Mouse (Mus musculus): Measurements from ENCODE around the gene Tbc1d21.
A peak's percentile ranks its signal among the peaks of the same experiment; 100 is the strongest.

Gene Tbc1d21

DNA sequence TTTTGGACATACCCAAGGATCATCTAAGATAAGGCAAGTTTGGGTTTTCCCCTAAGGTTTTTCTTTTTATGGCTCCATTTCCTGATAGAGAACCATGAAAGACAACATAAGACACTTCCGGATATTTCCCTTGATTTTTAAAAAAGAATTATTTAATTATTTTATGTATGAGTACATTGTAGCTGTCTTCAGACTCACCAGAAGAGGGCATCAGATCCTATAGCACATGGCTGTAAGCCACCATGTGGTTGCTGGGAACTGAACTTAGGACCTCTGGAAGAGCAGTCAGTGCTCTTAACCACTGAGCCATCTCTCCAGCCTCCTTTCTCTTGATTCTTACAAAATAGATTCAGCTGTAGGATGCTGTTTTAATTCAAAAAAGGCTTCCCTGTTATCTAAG lies 28.5 kb downstream of the Tbc1d21 start:
- no peak for DNase-seq (ENCODE audit: low read depth, low spot score)

DNA sequence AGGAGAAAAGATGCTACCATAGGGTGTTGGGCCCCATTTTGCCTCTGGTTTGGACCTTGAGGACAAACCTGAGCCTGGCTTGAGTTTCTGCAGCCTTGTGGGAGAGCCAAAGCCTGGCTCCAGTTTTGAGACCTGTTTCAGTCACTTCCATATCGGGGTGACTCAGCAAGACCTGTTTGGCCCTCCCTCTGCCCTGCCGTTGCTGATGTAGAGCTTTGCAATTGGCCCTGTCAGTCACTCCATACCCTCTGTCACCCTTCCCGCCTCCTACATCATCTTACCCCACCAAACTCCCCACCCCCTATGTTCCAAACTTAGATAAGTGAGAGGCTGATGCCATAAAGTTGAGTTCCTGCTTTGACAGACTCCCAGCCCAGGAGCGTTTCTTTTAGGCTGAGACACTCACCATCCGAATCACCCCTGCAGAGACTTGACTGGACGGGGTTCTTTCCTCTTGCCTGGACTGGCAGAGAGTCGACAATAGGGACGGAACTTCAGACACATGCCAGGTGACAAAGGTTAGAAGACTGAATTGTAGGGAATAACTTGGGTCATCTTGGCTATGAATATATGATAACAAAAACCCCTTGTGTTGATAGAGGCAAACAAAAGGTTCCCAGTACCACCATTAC lies 33.5 kb downstream of the Tbc1d21 start:
- DNase-seq (ENCODE audit: low read depth, low spot score) = no peak

DNA sequence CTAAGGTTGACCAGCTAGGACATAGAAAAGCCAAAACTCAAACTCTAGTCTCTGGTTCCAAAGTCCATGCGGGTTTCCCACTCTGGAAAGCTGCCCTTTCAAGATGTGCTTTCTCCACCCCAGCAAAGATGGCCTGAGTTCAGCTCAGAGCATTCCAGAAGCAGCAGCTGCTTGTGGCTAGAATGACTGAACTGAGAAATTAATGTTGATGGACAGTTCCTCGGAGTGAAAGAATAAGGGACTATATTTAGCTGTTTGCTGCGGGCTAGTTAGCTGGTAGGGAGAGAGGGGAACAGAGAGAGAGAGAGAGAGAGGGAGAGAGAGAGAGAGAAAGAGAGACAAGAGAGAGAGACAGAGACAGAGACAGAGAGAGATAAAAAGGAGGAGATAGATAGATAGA lies 39.0 kb downstream of the Tbc1d21 start:
- no peak for DNase-seq (ENCODE audit: low read depth, low spot score)

GRCm38 (mm10) chr9:58330293-58330692 lies 40.0 kb downstream of the Tbc1d21 start:
- no peak for DNase-seq (ENCODE audit: low read depth, low spot score)

DNA sequence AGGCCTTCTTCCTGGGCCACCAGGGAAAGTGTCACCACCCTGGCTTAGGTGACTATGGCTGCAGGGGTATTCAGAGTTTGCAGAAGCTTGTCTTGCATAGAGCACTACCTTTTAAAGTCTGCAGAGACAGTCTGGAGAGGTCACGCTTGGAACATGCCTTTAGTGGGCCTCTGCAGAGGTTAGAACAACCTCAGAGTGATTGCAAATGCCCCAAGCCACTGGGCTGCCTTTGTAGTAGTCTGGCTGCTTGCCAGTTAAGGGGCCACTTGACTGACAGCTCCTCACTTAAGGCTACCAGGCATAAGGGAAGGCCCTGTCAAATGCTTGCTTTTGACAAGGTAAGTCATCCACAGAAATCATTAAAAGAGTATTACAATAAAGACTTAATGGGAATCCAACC lies 42.9 kb downstream of the Tbc1d21 start:
- DNase-seq (ENCODE audit: low read depth, low spot score) = no peak

DNA sequence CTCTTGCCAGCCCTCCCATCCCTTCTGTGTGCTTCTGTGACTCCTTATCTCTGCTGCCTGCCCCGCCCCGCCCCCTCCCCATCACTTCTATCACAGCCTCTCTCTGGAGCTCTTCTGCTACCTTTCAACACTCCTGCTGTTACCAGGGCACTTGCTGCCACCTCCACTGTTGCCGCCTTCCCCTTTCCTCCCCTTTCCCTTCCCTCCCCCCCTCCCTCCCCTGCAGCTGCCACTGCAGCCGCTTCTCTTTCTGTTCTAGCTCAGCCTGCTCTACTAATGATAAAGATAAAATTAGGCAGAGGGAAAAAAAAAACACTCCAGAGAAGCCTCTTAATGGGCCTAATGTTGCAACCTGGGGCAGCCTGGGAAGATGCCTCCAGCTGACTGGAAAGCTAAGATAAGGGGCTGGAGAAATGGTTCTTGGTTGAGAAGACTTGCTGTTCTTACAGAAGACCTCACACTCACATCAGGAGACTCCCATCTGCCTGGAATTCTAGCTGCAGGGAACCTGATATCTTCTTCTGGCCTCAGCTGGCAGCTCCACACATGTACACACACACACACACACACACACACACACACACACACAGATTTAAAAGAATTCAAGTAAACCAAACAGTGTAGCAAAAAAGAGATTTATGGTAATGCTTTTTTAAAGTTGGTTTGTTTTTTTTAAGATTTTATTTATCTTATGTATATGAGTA lies 43.6 kb downstream of the Tbc1d21 start:
- no peak for DNase-seq (ENCODE audit: low read depth, low spot score)

DNA sequence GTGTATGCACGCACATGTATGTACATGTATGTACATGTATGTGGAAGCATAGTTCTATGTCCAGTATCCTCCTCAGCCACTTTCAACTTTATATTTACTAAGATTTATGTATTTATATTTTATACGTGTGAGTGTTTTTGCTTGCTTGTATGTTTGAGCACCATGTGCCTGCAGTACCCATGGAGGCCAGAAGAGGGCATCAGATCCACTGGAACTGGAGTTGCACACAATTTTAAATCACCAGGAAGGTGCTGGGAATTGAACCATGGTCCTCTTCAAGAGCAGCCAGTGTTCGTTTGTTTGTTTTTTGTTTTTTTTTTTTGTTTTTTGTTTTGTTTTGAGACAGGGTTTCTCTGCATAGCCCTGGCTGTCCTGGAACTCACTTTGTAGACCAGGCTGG lies 48.6 kb downstream of the Tbc1d21 start:
- DNase-seq (ENCODE audit: low read depth, low spot score) = no peak

- DNase-seq (ENCODE audit: low read depth, low spot score) = no peak
Measured at GRCm38 (mm10) chr9:58318317-58318716, 51.9 kb downstream of the Tbc1d21 start.

- no peak for DNase-seq (ENCODE audit: low read depth, low spot score)
Measured at GRCm38 (mm10) chr9:58317381-58317780, 52.9 kb downstream of the Tbc1d21 start.

DNA sequence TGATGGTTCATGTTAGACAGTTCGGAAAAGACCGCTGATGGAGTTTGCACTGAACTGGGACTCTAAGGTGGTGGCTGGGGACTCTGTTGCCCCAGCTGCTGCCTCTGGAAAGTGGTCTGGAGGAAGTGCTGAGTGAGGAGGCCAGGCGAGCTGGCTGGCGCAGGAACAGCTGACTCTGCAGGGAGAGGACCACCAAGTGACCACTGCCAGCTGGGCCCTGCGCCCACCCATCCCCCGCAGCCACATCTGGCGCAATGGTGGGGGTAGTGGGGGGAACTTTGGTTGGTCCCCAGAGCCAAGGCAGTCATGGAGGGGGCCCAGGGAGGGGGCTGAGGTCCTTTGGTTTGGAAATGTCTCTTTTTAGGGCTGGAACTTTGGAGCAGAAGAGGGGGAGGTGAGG lies 53.5 kb downstream of the Tbc1d21 start:
- no peak for DNase-seq (ENCODE audit: low read depth, low spot score)

DNA sequence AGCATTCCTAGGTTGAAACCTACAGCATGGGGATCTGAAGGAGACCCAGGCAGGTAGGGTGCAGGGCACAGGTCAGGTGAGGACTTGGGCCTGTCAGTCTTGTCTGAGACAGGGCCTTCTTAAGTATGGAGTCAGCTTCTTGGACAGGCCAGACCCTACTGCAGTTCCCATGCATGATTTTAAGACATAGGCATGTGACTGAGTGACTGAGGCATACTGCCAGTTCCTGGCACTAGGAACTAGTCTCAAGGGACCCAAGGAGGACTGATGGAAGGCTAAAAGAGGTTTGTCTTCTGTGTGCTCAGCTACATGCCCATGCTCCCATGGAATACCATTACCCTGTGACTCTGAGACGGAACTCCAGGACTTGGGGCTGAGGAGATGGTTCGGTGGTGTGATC lies 54.4 kb downstream of the Tbc1d21 start:
- no peak for DNase-seq (ENCODE audit: low read depth, low spot score)

- DNase-seq (ENCODE audit: low read depth, low spot score) = no peak
Measured at GRCm38 (mm10) chr9:58314682-58315360, 55.4 kb downstream of the Tbc1d21 start.

DNA sequence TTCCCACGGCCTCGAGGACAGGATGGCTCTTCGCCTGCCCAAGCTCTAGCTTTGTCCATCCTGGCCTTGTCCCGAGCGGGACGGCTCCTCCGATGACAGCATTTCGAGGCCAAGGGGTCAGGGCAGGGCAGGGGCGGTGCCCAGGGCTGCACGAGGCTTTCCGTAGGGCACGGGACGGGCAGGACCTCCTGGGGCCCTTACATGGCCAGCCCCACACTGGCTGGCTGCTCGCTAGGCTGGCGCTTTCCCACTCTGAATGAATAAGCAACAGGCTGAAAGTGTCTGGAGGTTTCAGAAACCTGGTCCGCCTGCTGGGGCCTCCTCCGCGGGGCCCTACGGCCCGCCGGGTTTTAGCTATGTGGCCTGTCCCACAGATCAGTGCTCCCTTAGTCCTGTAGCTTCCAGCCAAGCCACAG lies 57.3 kb downstream of the Tbc1d21 start, which contains the start of gene Loxl1:
Gene Loxl1, minus strand, starts transcription at position 243 of the 416 bp plus-strand sequence.
- DNase-seq (ENCODE audit: low read depth, low spot score) = no peak

- DNase-seq (ENCODE audit: low read depth, low spot score) = no peak
Measured at GRCm38 (mm10) chr9:58312196-58312943, 57.9 kb downstream of the Tbc1d21 start.

- DNase-seq (ENCODE audit: low read depth, low spot score) = peak; percentile 61
Measured at GRCm38 (mm10) chr9:58311191-58311910, 58.9 kb downstream of the Tbc1d21 start.

- DNase-seq (ENCODE audit: low read depth, low spot score) = no peak
Measured at GRCm38 (mm10) chr9:58310043-58310660, 60.1 kb downstream of the Tbc1d21 start.
